Mouse (Mus musculus) MEL (cell line): Measurements from ENCODE around the gene Ywhaq. TPM values are rescaled to one million over a fixed set of nuclear protein-coding genes. Genes with fewer than 3 reads are reported as not detected.

Experiments
- DNase-seq: peaks from one replicate; pipeline ENCODE4 v3.0.0; 2011; ENCODE audit warnings: low read depth, low spot score
- H3K27ac ChIP-seq: 2 replicates; pipeline ENCODE4 v1.5.1; 2012; ENCODE audit warnings: low read depth, mild to moderate bottlenecking, control low read depth, low read length, moderate library complexity; ENCODE audit not compliant: control insufficient read depth
- H3K27me3 ChIP-seq, 2 experiments: fragments of 150-350 bp in 1 of 2; sonication (generic) in 1 of 2; 2 replicates each; pipeline ENCODE4 v1.6.1; 2012; ENCODE audit warnings: low read length in 2 of 2, mild to moderate bottlenecking in 2 of 2, improper control_type of control experiment in 1 of 2, moderate library complexity in 1 of 2; ENCODE audit not compliant: insufficient read depth in 2 of 2, control insufficient read depth in 1 of 2
- H3K36me3 ChIP-seq, 2 experiments: 2 replicates each; pipeline ENCODE4 v1.6.1; 2012 to 2014; ENCODE audit warnings: low read length in 2 of 2, improper control_type of control experiment in 1 of 2, inconsistent platforms in 1 of 2, mild to moderate bottlenecking in 1 of 2; ENCODE audit not compliant: insufficient read depth in 2 of 2, control insufficient read depth in 1 of 2
- H3K4me1 ChIP-seq, 2 experiments: fragments of 150-350 bp in 1 of 2; sonication (generic) in 1 of 2; 2 replicates each; pipeline ENCODE4 v1.6.1; 2012; ENCODE audit warnings: low read length in 2 of 2, improper control_type of control experiment in 1 of 2, mild to moderate bottlenecking in 1 of 2; ENCODE audit not compliant: insufficient read depth in 2 of 2, control insufficient read depth in 1 of 2
- H3K4me3 ChIP-seq, 2 experiments: fragments of 150-350 bp in 1 of 2; sonication (generic) in 1 of 2; 2 replicates each; pipeline ENCODE4 v1.5.1; 2012; ENCODE audit warnings: low read depth in 2 of 2, low read length in 2 of 2, mild to moderate bottlenecking in 2 of 2, moderate library complexity in 2 of 2, control low read depth in 1 of 2, improper control_type of control experiment in 1 of 2; ENCODE audit not compliant: control insufficient read depth in 1 of 2, insufficient read depth in 1 of 2
- H3K79me2 ChIP-seq: 2 replicates; pipeline ENCODE4 v1.6.1; 2012; ENCODE audit warnings: mild to moderate bottlenecking, low read length, moderate library complexity; ENCODE audit not compliant: control insufficient read depth, poor library complexity, insufficient read depth
- H3K9ac ChIP-seq: 2 replicates; pipeline ENCODE4 v1.6.1; 2012; ENCODE audit warnings: low read depth, mild to moderate bottlenecking, control low read depth, low read length, moderate library complexity; ENCODE audit not compliant: control insufficient read depth, poor library complexity, severe bottlenecking
- H3K9me3 ChIP-seq: fragments of 150-350 bp; sonication (generic); replicated peaks from 2 replicates; pipeline ENCODE4 v1.6.1; 2012; ENCODE audit warnings: mild to moderate bottlenecking, low read length, improper control_type of control experiment, moderate library complexity; ENCODE audit not compliant: insufficient read depth
- BHLHE40 ChIP-seq: IDR thresholded peaks from 2 replicates; pipeline ENCODE4 v1.6.1; 2012; ENCODE audit warnings: low read depth, mild to moderate bottlenecking, inconsistent platforms, low read length, improper control_type of control experiment, borderline replicate concordance
- CHD1 ChIP-seq: IDR thresholded peaks from 2 replicates; pipeline ENCODE4 v1.6.1; 2012; ENCODE audit warnings: low read depth, mild to moderate bottlenecking, inconsistent platforms, low read length, improper control_type of control experiment
- GABPA ChIP-seq: IDR thresholded peaks from 2 replicates; pipeline ENCODE4 v1.6.1; 2012; ENCODE audit warnings: low read depth, mild to moderate bottlenecking, inconsistent platforms, low read length, improper control_type of control experiment, moderate library complexity
- GATA1 ChIP-seq: IDR thresholded peaks from 2 replicates; pipeline ENCODE4 v1.6.1; 2011; ENCODE audit warnings: low read depth, low read length, improper control_type of control experiment
- JUND ChIP-seq: IDR thresholded peaks from 2 replicates; pipeline ENCODE4 v1.6.1; 2011; ENCODE audit warnings: low read depth, mild to moderate bottlenecking, improper control_type of control experiment, low read length
- MAFK ChIP-seq: IDR thresholded peaks from 2 replicates; pipeline ENCODE4 v1.6.1; 2011; ENCODE audit warnings: low read depth, mild to moderate bottlenecking, low read length, improper control_type of control experiment, borderline replicate concordance
- MAZ ChIP-seq: IDR thresholded peaks from 2 replicates; pipeline ENCODE4 v1.6.1; 2012; ENCODE audit warnings: low read depth, mild to moderate bottlenecking, inconsistent platforms, low read length, improper control_type of control experiment
- MXI1 ChIP-seq: IDR thresholded peaks from 2 replicates; pipeline ENCODE4 v1.6.1; 2011; ENCODE audit warnings: mild to moderate bottlenecking, low read depth, low read length, improper control_type of control experiment
- MYC ChIP-seq: IDR thresholded peaks from 2 replicates; pipeline ENCODE4 v1.6.1; 2011; ENCODE audit warnings: low read depth, mild to moderate bottlenecking, low read length, improper control_type of control experiment, moderate library complexity
- NRF1 ChIP-seq: IDR thresholded peaks from 2 replicates; pipeline ENCODE4 v1.6.1; 2014; ENCODE audit warnings: low read depth, mild to moderate bottlenecking, inconsistent platforms, low read length, improper control_type of control experiment, moderate library complexity; ENCODE audit not compliant: poor library complexity, insufficient read depth, severe bottlenecking
- POLR2AphosphoS2 ChIP-seq: IDR thresholded peaks from 2 replicates; pipeline ENCODE4 v1.6.1; 2011; ENCODE audit warnings: low read length, improper control_type of control experiment
- POLR2AphosphoS5 ChIP-seq: IDR thresholded peaks from 2 replicates; pipeline ENCODE4 v1.6.1; 2012; ENCODE audit warnings: low read depth, borderline replicate concordance, mild to moderate bottlenecking, inconsistent platforms, low read length, moderate library complexity, mixed read lengths
- RCOR1 ChIP-seq: IDR thresholded peaks from 2 replicates; pipeline ENCODE4 v1.6.1; 2012; ENCODE audit warnings: low read depth, mild to moderate bottlenecking, inconsistent platforms, low read length, improper control_type of control experiment
- SIN3A ChIP-seq: IDR thresholded peaks from 2 replicates; pipeline ENCODE4 v1.6.1; 2012; ENCODE audit warnings: low read length, improper control_type of control experiment, inconsistent platforms
- TAL1 ChIP-seq: IDR thresholded peaks from 2 replicates; pipeline ENCODE4 v1.6.1; 2012; ENCODE audit warnings: mild to moderate bottlenecking, inconsistent platforms, low read length, moderate library complexity, mixed read lengths
- TBP ChIP-seq: IDR thresholded peaks from 2 replicates; pipeline ENCODE4 v1.8.0; 2011; ENCODE audit warnings: low read depth, low read length, improper control_type of control experiment
- USF1 ChIP-seq: IDR thresholded peaks from 2 replicates; pipeline ENCODE4 v1.6.1; 2014; ENCODE audit warnings: low read depth, mild to moderate bottlenecking, inconsistent platforms, low read length, improper control_type of control experiment, moderate library complexity
- USF2 ChIP-seq, 2 experiments: IDR thresholded peaks; 2 replicates each; pipeline ENCODE4 v1.6.1; 2011 to 2012; ENCODE audit warnings: improper control_type of control experiment in 2 of 2, low read length in 2 of 2, borderline replicate concordance in 1 of 2, inconsistent platforms in 1 of 2, low read depth in 1 of 2, mild to moderate bottlenecking in 1 of 2; ENCODE audit not compliant: insufficient read depth in 1 of 2
- polyA plus RNA-seq, 2 experiments: library from polyadenylated mRNA; stranded (reverse) in 1 of 2; unstranded in 1 of 2; fragments of >175 nt in 1 of 2; fragments of >200 nt in 1 of 2; gene quantifications; 2 replicates each; pipeline versions ENCODE4 v1.2.1 to v1.2.4; 2012; ENCODE audit warnings: low replicate concordance in 2 of 2, low read depth in 1 of 2; ENCODE audit not compliant: insufficient read length in 2 of 2, insufficient read depth in 1 of 2, missing spikeins in 1 of 2
- total RNA-seq: library from RNA; depleted of rRNA; stranded (reverse); fragments of 300-350 nt; gene quantifications from 2 replicates; pipeline ENCODE4 v1.2.3, GENCODE M21; 2012

Ywhaq gene
- total and polyA plus RNA-seq, 3 experiments: 99.2 to 102 TPM; not detected in 1

DNA sequence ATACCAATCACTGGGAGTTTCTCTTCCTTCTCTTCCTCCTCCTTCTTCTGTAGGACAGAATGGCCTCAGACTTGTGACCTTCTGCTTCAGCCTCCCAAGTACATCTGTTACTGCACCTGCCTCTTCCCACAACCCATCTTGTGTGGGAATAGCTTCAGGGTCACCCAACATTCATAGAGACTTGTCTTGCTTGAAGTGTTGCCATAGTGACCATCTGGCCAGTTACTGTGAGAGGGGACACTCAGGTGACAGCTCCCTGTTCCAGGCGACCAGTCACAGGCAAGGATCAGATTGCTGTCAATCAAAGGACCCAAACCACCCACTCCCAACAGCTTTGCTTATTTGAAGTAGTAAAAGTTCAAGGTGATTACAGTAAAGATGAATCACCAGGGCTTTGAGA is 34.3 kb upstream of the Ywhaq start:
- Histone ChIP-seq H3K27me3 (no peaks in the 10 kb centered on the region; a peak in 1 of 4 replicates), H3K27ac (no peak overlapping the region), H3K79me2 (no peaks in the 10 kb centered on the region), H3K4me1 (no peaks in the 10 kb centered on the region), H3K4me3 (no peak overlapping the region), H3K9ac (no peak overlapping the region), H3K36me3 (no peaks in the 10 kb centered on the region), H3K9me3 (no peaks in the 10 kb centered on the region)
- TF ChIP-seq MXI1: no peak
- TF ChIP-seq USF2 (IDR thresholded peaks at IDR 0.05; ENCODE audit: borderline replicate concordance in 1 of 2, insufficient read depth in 1 of 2, low read depth in 1 of 2, low read length in 2 of 2): no peak
- no peak for TF ChIP-seq GABPA
- no peak for TF ChIP-seq GATA1
- no peak for TF ChIP-seq POLR2AphosphoS2
- TF ChIP-seq MYC: no peak
- TF ChIP-seq NRF1: no peak
- TF ChIP-seq MAFK: no peak
- TF ChIP-seq TBP: no peak
- TF ChIP-seq TAL1: no peak
- no peak for TF ChIP-seq MAZ
- TF ChIP-seq RCOR1: no peak
- TF ChIP-seq SIN3A: no peak
- no peak for DNase-seq

DNA sequence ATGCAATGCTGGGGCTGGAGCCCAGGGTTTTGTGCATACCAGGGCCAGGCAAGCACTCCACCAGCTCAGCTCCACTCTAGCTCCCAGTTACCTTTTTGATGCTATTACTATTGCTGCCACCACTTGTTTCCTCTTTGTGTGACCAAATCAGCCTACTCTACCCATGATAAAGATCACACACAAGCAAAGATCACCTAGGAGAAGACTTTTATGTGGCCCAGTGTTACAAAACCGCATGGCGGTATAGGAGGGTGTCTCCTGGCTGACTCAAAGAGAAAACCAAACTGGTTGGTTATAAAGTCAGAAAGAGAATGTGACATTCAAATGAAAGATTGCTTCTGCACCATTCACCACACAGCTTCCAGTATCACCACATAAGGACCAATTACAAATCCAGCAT is 33.9 kb upstream of the Ywhaq start:
- TF ChIP-seq MAFK (no peak), GATA1 (no peak), CHD1 (no peak), MXI1 (no peak), BHLHE40 (no peak), POLR2AphosphoS5 (no peak), MYC (no peak)
- TF ChIP-seq, all 39 proteins: peak for 0
- no peaks in the 10 kb centered on the region for H3K4me1 ChIP-seq
- DNase-seq: no peak
- H3K9ac ChIP-seq: no peak overlapping the region
- no peaks in the 10 kb centered on the region for H3K9me3 ChIP-seq
- no peaks in the 10 kb centered on the region for H3K79me2 ChIP-seq
- no peaks in the 10 kb centered on the region for H3K36me3 ChIP-seq
- H3K4me3 ChIP-seq: no peak overlapping the region
- H3K27me3 ChIP-seq: no peaks in the 10 kb centered on the region; a peak in 1 of 4 replicates
- H3K27ac ChIP-seq: no peak overlapping the region

DNA sequence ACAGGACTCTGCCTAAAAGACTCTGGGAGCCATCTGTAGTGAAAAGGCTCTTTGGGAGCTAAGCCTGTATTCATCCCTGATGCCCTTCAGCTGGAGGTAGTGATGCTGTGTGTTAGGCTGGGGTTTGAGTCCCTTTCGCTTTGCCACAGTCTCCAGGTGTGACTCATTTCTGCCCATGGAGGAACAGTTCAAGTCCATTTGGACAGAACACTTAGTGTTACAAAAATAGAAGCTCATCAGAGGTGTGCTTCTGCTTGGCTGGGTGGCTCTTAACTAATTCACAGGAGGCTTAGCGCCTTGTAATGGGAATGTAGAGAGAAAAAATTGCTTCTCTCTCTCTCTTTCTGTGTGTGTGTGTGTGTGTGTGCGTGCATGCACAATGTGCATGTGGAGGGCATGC is 26.3 kb upstream of the Ywhaq start:
- Histone ChIP-seq H3K9me3 (no peaks in the 10 kb centered on the region), H3K79me2 (no peaks in the 10 kb centered on the region), H3K36me3 (no peaks in the 10 kb centered on the region), H3K27ac (no peak overlapping the region), H3K27me3 (no peaks in the 10 kb centered on the region), H3K9ac (no peak overlapping the region), H3K4me3 (no peak overlapping the region), H3K4me1 (no peaks in the 10 kb centered on the region)
- TF ChIP-seq USF1: no peak
- no peak for TF ChIP-seq POLR2AphosphoS5
- TF ChIP-seq BHLHE40: no peak
- TF ChIP-seq JUND: no peak
- no peak for DNase-seq
